Mouse (Mus musculus) stomach, embryonic 14.5 days (tissue): ENCODE results near the gene Wdfy1. TPM values are rescaled to one million over a fixed set of nuclear protein-coding genes. Genes with fewer than 3 reads are reported as not detected.

Experiments
- ATAC-seq: fragments of 200-750 bp; cut with Nextera tagmentation; 2 replicates; pipeline ENCODE4 v1.8.0; 2017; ENCODE audit warnings: low read depth, moderate TSS enrichment; ENCODE audit not compliant: insufficient number of reproducible peaks, insufficient read depth, low FRiP score
- H3K27ac ChIP-seq: fragments of 300-500 bp; sonication (generic); 2 replicates; pipeline ENCODE4 v1.5.1; 2014; ENCODE audit warnings: mild to moderate bottlenecking, low read length, moderate library complexity, mixed read lengths
- H3K27me3 ChIP-seq: fragments of 300-500 bp; sonication (generic); 2 replicates; pipeline ENCODE4 v1.6.1; 2014; ENCODE audit warnings: low read length, control low read depth, mixed read lengths; ENCODE audit not compliant: control insufficient read depth, insufficient read depth
- H3K36me3 ChIP-seq: fragments of 300-500 bp; sonication (generic); 2 replicates; pipeline ENCODE4 v1.6.1; 2014; ENCODE audit warnings: mild to moderate bottlenecking, control low read depth, low read length, moderate library complexity, mixed read lengths; ENCODE audit not compliant: control insufficient read depth, insufficient read depth
- H3K4me1 ChIP-seq: fragments of 300-500 bp; sonication (generic); 2 replicates; pipeline ENCODE4 v1.6.1; 2014; ENCODE audit warnings: low read length, control low read depth, mixed read lengths; ENCODE audit not compliant: control insufficient read depth, insufficient read depth
- H3K4me2 ChIP-seq: fragments of 300-500 bp; sonication (generic); replicated peaks from 2 replicates; pipeline ENCODE4 v1.6.1; 2014; ENCODE audit warnings: low read depth, low read length, control low read depth
- H3K4me3 ChIP-seq: fragments of 300-500 bp; sonication (generic); 2 replicates; pipeline ENCODE4 v1.5.1; 2014; ENCODE audit warnings: low read depth, low read length, control low read depth
- H3K9ac ChIP-seq: fragments of 300-500 bp; sonication (generic); replicated peaks from 2 replicates; pipeline ENCODE4 v1.6.1; 2014; ENCODE audit warnings: low read depth, mild to moderate bottlenecking, control low read depth, low read length, moderate library complexity, mixed read lengths
- H3K9me3 ChIP-seq: fragments of 300-500 bp; sonication (generic); 2 replicates; pipeline ENCODE4 v1.6.1; 2016; ENCODE audit warnings: low read depth, low read length, control low read depth; ENCODE audit not compliant: control insufficient read depth
- WGBS: fragments of 180-500 bp; shearing (Covaris S2); extraction: QIAGEN DNeasy Blood & Tissue Kit; methylation state at CpG from one replicate; pipeline ENCODE4 v1.1.7; 2014; 5-methylcytosine and 5-hydroxymethylcytosine counted together
- polyA plus RNA-seq: library from polyadenylated mRNA; unstranded; fragments of >200 nt; fragmentation: Nextera tagmentation; extraction: Ambion mirVana; gene quantifications from 2 replicates; pipeline ENCODE4 v1.2.1, GENCODE M21; 2014

Wdfy1 gene
- polyA plus RNA-seq, 1 experiment from 2014 or later: 40.5 TPM

DNA sequence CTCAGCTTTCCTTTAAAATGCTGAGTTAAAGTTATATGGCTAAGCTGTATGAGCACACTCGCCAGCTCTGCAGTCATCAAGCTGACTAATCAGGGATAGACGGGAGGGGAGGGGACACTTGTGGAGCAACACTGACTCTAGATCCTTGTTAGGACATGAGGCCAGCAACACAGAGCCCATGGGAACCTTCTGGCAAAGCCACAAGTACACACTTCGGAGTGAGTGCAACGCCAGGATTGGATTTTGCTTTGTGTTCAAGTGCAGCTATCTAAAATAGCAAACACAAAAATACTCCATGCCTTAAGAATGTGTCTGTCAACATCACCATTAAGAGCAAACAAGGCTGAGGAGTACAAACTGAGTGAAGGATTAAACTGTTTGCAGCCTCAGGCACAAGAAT lies 29.9 kb downstream of the Wdfy1 start:
- Histone ChIP-seq H3K4me3 (no peak overlapping the region), H3K9me3 (peaks cover 3% of the 10 kb centered on the region; the same call in 1 of the 2 replicates), H3K27me3 (no peaks in the 10 kb centered on the region), H3K36me3 (no peaks in the 10 kb centered on the region), H3K4me2 (no peak overlapping the region), H3K9ac (no peak overlapping the region), H3K27ac (no peak overlapping the region), H3K4me1 (no peaks in the 10 kb centered on the region)
- 72% methylated on average over 4 of the region's 4 CpGs for WGBS
- no peak for ATAC-seq

GRCm38 (mm10) chr1:79743385-79743784 lies 32.6 kb downstream of the Wdfy1 start:
- Histone ChIP-seq H3K36me3 (no peaks in the 10 kb centered on the region), H3K27ac (no peak overlapping the region), H3K9me3 (no peaks in the 10 kb centered on the region), H3K4me1 (no peaks in the 10 kb centered on the region), H3K4me2 (no peak overlapping the region), H3K27me3 (no peaks in the 10 kb centered on the region), H3K4me3 (no peak overlapping the region), H3K9ac (no peak overlapping the region)
- 90% methylated on average over 1 of the region's 1 CpGs for WGBS
- no peak for ATAC-seq

DNA sequence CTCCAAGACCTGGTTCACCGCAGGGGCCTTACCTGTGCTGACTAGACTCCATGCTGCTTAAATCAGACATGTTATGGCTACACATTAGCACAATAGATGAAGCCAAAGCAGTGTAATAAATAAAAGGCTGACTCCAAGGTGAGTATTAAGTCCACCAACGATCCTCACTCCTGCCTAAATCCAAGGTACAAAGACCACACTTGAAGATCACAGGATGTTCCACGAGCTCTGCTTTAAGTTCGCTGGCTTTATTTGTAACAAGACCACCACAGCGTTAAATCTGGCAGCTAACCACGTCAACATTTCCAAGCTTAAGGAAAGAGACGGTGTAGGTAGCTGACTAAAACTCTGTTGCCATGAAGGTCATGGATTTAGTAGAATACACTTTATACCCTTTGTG lies 33.0 kb downstream of the Wdfy1 start:
- no peak overlapping the region for H3K4me3 ChIP-seq
- H3K27ac ChIP-seq: no peak overlapping the region
- 88% methylated on average over 7 of the region's 7 CpGs for WGBS
- H3K9me3 ChIP-seq: no peaks in the 10 kb centered on the region
- no peaks in the 10 kb centered on the region for H3K36me3 ChIP-seq
- H3K9ac ChIP-seq: no peak overlapping the region
- no peaks in the 10 kb centered on the region for H3K27me3 ChIP-seq
- no peak overlapping the region for H3K4me2 ChIP-seq
- no peak for ATAC-seq
- H3K4me1 ChIP-seq: no peaks in the 10 kb centered on the region

DNA sequence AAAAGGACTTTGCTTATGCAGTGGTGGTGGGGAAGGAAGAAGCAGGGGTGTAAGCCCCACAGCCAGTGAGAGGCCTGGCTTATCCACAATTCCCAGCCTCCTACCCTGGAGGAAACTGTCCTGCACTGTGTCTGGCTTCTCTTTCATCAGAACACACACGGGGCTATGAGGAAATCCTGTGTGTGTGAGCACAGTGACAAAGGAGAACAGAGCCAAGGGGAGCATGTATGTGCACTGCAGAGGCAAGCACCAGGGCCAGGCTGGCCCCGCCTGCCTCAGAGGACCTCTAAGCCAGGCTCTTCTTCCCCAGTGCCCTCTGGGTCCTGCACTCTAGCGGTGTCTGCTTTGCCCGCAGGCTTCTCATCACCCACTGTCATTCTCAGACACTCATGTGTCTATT lies 34.9 kb downstream of the Wdfy1 start:
- no peaks in the 10 kb centered on the region for H3K4me1 ChIP-seq
- H3K36me3 ChIP-seq: no peaks in the 10 kb centered on the region; the same call in 1 of the 2 replicates
- no peaks in the 10 kb centered on the region for H3K9me3 ChIP-seq
- H3K27me3 ChIP-seq: no peaks in the 10 kb centered on the region
- H3K4me3 ChIP-seq: no peak overlapping the region
- no peak overlapping the region for H3K4me2 ChIP-seq
- no peak overlapping the region for H3K9ac ChIP-seq
- no peak for ATAC-seq
- H3K27ac ChIP-seq: no peak overlapping the region
- 67% methylated on average over 4 of the region's 4 CpGs for WGBS

GRCm38 (mm10) chr1:79739726-79740125 lies 36.2 kb downstream of the Wdfy1 start:
- no peak overlapping the region for H3K9ac ChIP-seq
- H3K36me3 ChIP-seq: no peaks in the 10 kb centered on the region; the same call in 1 of the 2 replicates
- no peaks in the 10 kb centered on the region for H3K27me3 ChIP-seq
- 88% methylated on average over 2 of the region's 2 CpGs for WGBS
- H3K27ac ChIP-seq: no peak overlapping the region
- H3K4me1 ChIP-seq: no peaks in the 10 kb centered on the region
- ATAC-seq: no peak
- no peak overlapping the region for H3K4me2 ChIP-seq
- no peak overlapping the region for H3K4me3 ChIP-seq
- H3K9me3 ChIP-seq: no peaks in the 10 kb centered on the region

- H3K27me3 ChIP-seq: no peaks in the 10 kb centered on the region
- no peaks in the 10 kb centered on the region for H3K9me3 ChIP-seq
- no peak overlapping the region for H3K27ac ChIP-seq
- no peak overlapping the region for H3K9ac ChIP-seq
- whole genome bisulfite sequencing: 94% methylated on average over 3 of the region's 3 CpGs
- H3K4me3 ChIP-seq: no peak overlapping the region
- H3K4me1 ChIP-seq: no peaks in the 10 kb centered on the region
- peaks cover 5% of the 10 kb centered on the region for H3K36me3 ChIP-seq
- no peak for ATAC-seq
- no peak overlapping the region for H3K4me2 ChIP-seq
These were observed 39.5 kb downstream of the Wdfy1 start for GRCm38 (mm10) chr1:79736408-79736807.

DNA sequence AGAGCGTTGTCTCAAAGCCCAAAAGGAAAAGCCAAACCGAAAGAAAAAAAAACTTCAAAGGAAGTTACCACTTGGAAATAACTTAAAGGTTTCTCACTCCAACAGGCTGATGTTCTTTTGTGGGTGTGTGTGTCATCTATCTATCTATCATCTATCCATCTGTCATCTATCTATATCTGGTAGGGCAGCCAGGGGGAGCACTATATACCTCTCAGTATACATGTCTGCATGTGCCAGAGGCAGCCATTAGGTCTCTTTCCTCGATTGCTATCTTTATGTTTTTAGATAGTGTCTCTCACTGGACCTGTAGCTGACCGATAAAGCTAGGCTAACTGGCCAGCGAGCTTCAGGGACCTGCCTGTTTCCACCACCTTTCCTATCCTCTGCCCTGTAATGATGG lies 41.1 kb downstream of the Wdfy1 start:
- no peak overlapping the region for H3K9ac ChIP-seq
- H3K4me3 ChIP-seq: no peak overlapping the region
- H3K27ac ChIP-seq: no peak overlapping the region
- ATAC-seq: no peak
- WGBS: 80% methylated on average over 5 of the region's 5 CpGs
- peaks cover 5% of the 10 kb centered on the region for H3K36me3 ChIP-seq
- no peaks in the 10 kb centered on the region for H3K27me3 ChIP-seq
- no peak overlapping the region for H3K4me2 ChIP-seq
- H3K4me1 ChIP-seq: no peaks in the 10 kb centered on the region
- no peaks in the 10 kb centered on the region for H3K9me3 ChIP-seq

DNA sequence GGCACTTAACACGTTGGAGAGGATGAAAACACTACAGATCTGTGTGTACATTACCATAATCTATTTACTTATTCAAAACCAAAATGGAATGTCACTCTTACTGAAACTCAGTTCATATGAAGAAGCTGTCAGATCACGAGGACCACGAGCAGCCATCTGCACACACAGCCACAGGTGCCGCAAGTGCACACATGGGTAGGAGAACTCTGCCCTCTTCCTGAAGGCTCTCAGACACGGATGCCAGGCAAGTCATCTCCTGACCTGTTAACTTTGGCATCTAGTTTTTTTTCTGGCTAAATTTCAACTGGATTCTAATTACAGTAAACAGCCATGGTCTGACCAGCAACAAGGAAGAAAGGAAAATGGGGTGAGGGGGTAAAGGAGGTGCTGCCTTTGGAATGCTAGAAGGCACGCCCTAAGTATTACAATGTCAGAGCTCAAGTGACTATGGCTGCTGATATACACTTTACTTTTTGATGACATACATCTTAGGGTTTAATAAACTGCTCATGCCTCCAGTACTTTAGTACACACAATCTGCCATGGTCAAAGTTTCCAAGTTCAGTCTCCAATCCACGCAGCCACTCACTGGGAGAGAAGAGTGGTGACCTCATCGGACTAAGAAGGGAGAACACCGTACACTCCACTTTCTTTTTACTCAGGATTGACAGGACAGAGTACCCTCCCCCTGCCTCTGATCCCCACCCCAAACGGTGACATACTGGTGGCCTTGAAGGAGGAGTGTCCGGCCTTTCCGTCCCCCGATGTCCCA lies 61.6 kb downstream of the Wdfy1 start:
- Histone ChIP-seq H3K9me3 (no peaks in the 10 kb centered on the region), H3K27ac (no peak overlapping the region), H3K9ac (no peak overlapping the region), H3K4me1 (no peaks in the 10 kb centered on the region), H3K27me3 (no peaks in the 10 kb centered on the region), H3K4me2 (no peak overlapping the region), H3K36me3 (no peaks in the 10 kb centered on the region), H3K4me3 (no peak overlapping the region)
- WGBS: 86% methylated on average over 13 of the region's 13 CpGs
- ATAC-seq: no peak

DNA sequence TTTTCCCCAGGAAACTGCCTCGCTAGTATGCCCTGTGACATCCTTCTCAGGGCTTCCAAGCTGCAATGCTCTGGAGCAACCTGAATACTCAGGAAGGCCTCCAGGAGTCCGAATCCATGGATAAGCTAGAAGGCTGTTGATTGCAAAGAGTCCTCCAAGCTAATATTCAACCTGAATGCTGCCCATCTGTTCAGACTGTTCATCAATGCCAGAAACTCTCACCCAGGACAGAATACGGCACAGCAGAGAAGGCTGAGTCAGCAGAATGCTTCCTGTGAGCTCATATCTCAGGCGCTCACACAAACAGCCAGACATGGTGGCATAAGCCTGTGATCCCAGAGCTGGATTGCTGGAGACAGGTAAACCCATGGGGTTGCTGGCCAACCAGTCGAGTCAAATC lies 62.9 kb downstream of the Wdfy1 start:
- H3K36me3 ChIP-seq: no peaks in the 10 kb centered on the region
- H3K9ac ChIP-seq: no peak overlapping the region
- H3K9me3 ChIP-seq: no peaks in the 10 kb centered on the region
- no peak overlapping the region for H3K4me3 ChIP-seq
- ATAC-seq: no peak
- H3K27me3 ChIP-seq: no peaks in the 10 kb centered on the region
- H3K4me2 ChIP-seq: no peak overlapping the region
- 81% methylated on average over 5 of the region's 5 CpGs for WGBS
- H3K4me1 ChIP-seq: no peaks in the 10 kb centered on the region
- no peak overlapping the region for H3K27ac ChIP-seq
